In genomic region chr11:8534893-8535292, GRCm38 (mm10) we compare ENCODE assay signal across 8 mouse cellular contexts.
DNase-seq lines count a peak whose midpoint lies in the region; ATAC-seq and TF ChIP-seq lines count a peak whose summit lies in the region.

No protein-coding gene starts in this region.

- ATAC-seq in G1E (ENCODE audit: extremely low read depth, insufficient number of reproducible peaks, low FRiP score, poor library complexity, severe bottlenecking), result no peak
- ATAC-seq in hindbrain, embryonic 13.5 days (ENCODE audit: low FRiP score), result peak; percentile 53
- no peak for ATAC-seq in erythroblast, adult 5-6 weeks (replicated peaks; ENCODE audit: low FRiP score, poor library complexity, severe bottlenecking)

- peak; percentile 9 for DNase-seq in G1E (ENCODE audit: low spot score)
- peak; percentile 75 to 86 for DNase-seq in adrenal gland, postnatal 36 days
- DNase-seq in layer of hippocampus, postnatal 14 days (ENCODE audit: low spot score in 2 of 2), result peak; percentile 54 to 76
- DNase-seq in lung, postnatal 4 days, result peak; percentile 67 to 79
- peak; percentile 57 for DNase-seq in right cerebral cortex, postnatal 25 days

- no peak overlapping the region for H3K27ac ChIP-seq in embryonic fibroblast, embryonic 13.5 days (ENCODE audit: insufficient read depth, low read length)
- no peak overlapping the region for H3K27ac ChIP-seq in hindbrain, embryonic 13.5 days

- H3K36me3 ChIP-seq in G1E (replicated peaks), result no peaks in the 10 kb centered on the region
- no peaks in the 10 kb centered on the region for H3K36me3 ChIP-seq in hindbrain, embryonic 13.5 days

- H3K4me2 ChIP-seq in hindbrain, embryonic 13.5 days, result no peak overlapping the region

- no peaks in the 10 kb centered on the region; the same call in 1 of the 2 replicates for H3K9me3 ChIP-seq in G1E (replicated peaks)
- H3K9me3 ChIP-seq in hindbrain, embryonic 13.5 days, result no peaks in the 10 kb centered on the region

- no peak for TF ChIP-seq POLR2A in embryonic fibroblast, embryonic 13.5 days (IDR thresholded peaks at IDR 0.05; ENCODE audit: low read depth, low read length)

- peak; percentile 21; the same call in 1 of the 2 replicates for TF ChIP-seq CTCF in G1E (IDR thresholded peaks at IDR 0.05; ENCODE audit: low read depth, low read length)
- TF ChIP-seq CTCF in embryonic fibroblast, embryonic 13.5 days (IDR thresholded peaks at IDR 0.05; ENCODE audit: borderline replicate concordance, insufficient read depth, low read length), result peak; percentile 72

- no peak overlapping the region for H3K4me3 ChIP-seq in G1E (ENCODE audit: low read depth, low read length)
- H3K4me3 ChIP-seq in embryonic fibroblast, embryonic 13.5 days (ENCODE audit: insufficient read depth, low read length), result no peak overlapping the region
- H3K4me3 ChIP-seq in hindbrain, embryonic 13.5 days, result no peak overlapping the region

- H3K27me3 ChIP-seq in G1E (ENCODE audit: insufficient read depth, low read length), result no peaks in the 10 kb centered on the region
- H3K27me3 ChIP-seq in hindbrain, embryonic 13.5 days, result no peaks in the 10 kb centered on the region

- no peaks in the 10 kb centered on the region for H3K4me1 ChIP-seq in G1E (ENCODE audit: insufficient read depth, low read depth, low read length)
- peaks cover 13% of the 10 kb centered on the region for H3K4me1 ChIP-seq in embryonic fibroblast, embryonic 13.5 days (ENCODE audit: control insufficient read depth, insufficient read depth, low read length)
- H3K4me1 ChIP-seq in hindbrain, embryonic 13.5 days (replicated peaks), result peaks cover 7% of the 10 kb centered on the region

- no peak overlapping the region for H3K9ac ChIP-seq in hindbrain, embryonic 13.5 days

- 24% methylated on average over 4 of the region's 4 CpGs for WGBS in hindbrain, embryonic 13.5 days

Comparison
In these comparisons a context has a peak if more than half of its experiments do, and no peak if none do; other contexts are left out.
1. DNase-seq: peak in every context shown above with its lines; median percentile 80 in adrenal gland, postnatal 36 days; 73 in lung, postnatal 4 days; 65 in layer of hippocampus, postnatal 14 days; 57 in right cerebral cortex, postnatal 25 days; 9 in G1E.